Mouse (Mus musculus) midbrain, embryonic 10.5 days (tissue): ENCODE results near the gene Phyhipl. TPM values are rescaled to one million over a fixed set of nuclear protein-coding genes. Genes with fewer than 3 reads are reported as not detected.

Source experiments
- DNase-seq: peaks from one replicate; pipeline ENCODE4 v3.0.0-alpha.2; 2017; ENCODE audit warnings: low spot score
- H3K27ac ChIP-seq: fragments of 300-500 bp; sonication (generic); replicated peaks from 2 replicates; pipeline ENCODE4 v1.5.1; 2016; ENCODE audit warnings: mild to moderate bottlenecking
- H3K27me3 ChIP-seq: fragments of 300-500 bp; sonication (generic); 2 replicates; pipeline ENCODE4 v1.6.1; 2016; ENCODE audit warnings: low read depth, mild to moderate bottlenecking; ENCODE audit not compliant: poor library complexity, severe bottlenecking
- H3K36me3 ChIP-seq: fragments of 300-500 bp; sonication (generic); 2 replicates; pipeline ENCODE4 v1.6.1; 2016; ENCODE audit warnings: mild to moderate bottlenecking, moderate library complexity
- H3K4me1 ChIP-seq: fragments of 300-500 bp; sonication (generic); 2 replicates; pipeline ENCODE4 v1.6.1; 2016
- H3K4me3 ChIP-seq: fragments of 300-500 bp; sonication (generic); 2 replicates; pipeline ENCODE4 v1.5.1; 2016; ENCODE audit warnings: mild to moderate bottlenecking, moderate library complexity
- H3K9me3 ChIP-seq: fragments of 300-500 bp; sonication (generic); replicated peaks from 2 replicates; pipeline ENCODE4 v1.6.1; 2016; ENCODE audit warnings: mild to moderate bottlenecking
- WGBS: fragments of 180-500 bp; shearing (Covaris S2); methylation state at CpG from one replicate; pipeline ENCODE4 v1.1.7; 2016; 5-methylcytosine and 5-hydroxymethylcytosine counted together
- polyA plus RNA-seq: library from polyadenylated mRNA; unstranded; fragments of >200 nt; fragmentation: Nextera tagmentation; extraction: Ambion mirVana; gene quantifications from 2 replicates; pipeline ENCODE4 v1.2.1, GENCODE M21; 2016

The Phyhipl gene
- polyA plus RNA-seq, 1 experiment from 2014 or later: 19.8 TPM

DNA sequence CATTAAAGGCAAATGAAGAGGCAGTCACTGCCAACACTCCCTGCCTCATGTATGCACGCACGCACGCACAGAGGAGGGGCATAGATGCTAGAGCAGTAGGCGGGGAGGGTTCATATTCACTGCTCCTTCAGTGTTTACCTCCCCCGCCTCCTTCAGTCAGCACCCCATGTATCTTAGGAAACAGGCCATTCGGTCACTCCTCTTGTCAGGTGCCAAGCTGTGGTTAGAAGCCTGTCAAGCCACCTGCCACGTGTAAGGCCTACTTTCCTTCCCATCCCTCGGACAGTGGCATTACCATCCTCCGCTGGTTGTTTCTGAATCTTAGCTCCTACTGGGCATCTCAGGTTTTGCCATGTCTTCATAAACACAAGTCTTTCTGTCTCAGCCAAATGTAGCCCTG is 116.5 kb downstream of the Phyhipl start:
- WGBS: 94% methylated on average over 9 of the region's 9 CpGs
- Histone ChIP-seq H3K36me3 (peaks cover 59% of the 10 kb centered on the region), H3K4me1 (no peaks in the 10 kb centered on the region), H3K27ac (no peak overlapping the region), H3K4me3 (no peak overlapping the region), H3K27me3 (no peaks in the 10 kb centered on the region), H3K9me3 (no peaks in the 10 kb centered on the region)
- no peak for DNase-seq

DNA sequence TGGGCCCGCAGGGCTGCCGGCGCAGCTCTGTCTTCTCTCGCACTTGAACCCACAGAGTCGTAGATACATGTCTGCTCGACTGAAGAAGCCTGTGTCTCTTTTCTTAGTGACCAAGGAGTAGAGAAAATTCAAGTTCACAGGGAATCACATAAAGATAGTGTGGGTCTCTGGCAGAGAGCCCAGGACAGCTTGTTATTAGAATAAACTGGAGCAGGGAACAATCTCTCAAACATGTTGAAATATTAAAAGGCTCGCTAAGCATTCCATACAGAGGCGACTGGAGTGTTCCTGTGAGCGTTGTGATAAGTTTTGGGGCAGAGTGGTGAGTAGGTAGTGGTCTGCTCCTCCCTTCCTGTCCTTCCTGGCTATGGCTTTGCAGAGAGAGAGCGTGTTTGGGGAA is 118.1 kb downstream of the Phyhipl start:
- H3K36me3 ChIP-seq: peaks cover 50% of the 10 kb centered on the region

DNA sequence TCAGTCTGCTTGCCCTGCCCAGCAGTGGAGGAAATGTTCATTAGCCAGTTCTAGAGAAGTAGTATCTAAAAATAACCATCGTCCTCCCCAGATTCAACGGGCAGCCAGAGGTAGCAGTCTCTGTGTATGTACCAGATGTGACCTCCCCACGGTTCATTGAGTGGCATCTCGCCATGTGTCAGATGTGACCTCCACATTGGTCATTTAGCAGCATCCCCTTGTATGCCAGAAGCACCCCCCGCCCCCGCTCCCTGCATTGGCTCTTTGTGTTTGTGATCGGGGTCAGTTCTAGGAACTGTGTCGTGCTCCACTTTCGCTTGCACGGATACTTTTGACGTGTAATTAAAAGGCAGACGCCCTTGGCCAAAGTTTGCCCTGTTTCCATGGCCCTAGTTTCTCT is 120.4 kb downstream of the Phyhipl start:
- Histone ChIP-seq H3K27me3 (no peaks in the 10 kb centered on the region), H3K4me1 (no peaks in the 10 kb centered on the region), H3K4me3 (no peak overlapping the region), H3K9me3 (no peaks in the 10 kb centered on the region), H3K36me3 (peaks cover 46% of the 10 kb centered on the region), H3K27ac (no peak overlapping the region)
- 90% methylated on average over 12 of the region's 12 CpGs for WGBS
- DNase-seq: no peak

More for the DNA sequence above, 118.1 kb downstream of the Phyhipl start:
- WGBS: 94% methylated on average over 10 of the region's 10 CpGs
- no peaks in the 10 kb centered on the region for H3K9me3 ChIP-seq
- DNase-seq: no peak
- H3K4me1 ChIP-seq: no peaks in the 10 kb centered on the region
- no peak overlapping the region for H3K27ac ChIP-seq
- no peaks in the 10 kb centered on the region for H3K27me3 ChIP-seq
- H3K4me3 ChIP-seq: no peak overlapping the region

DNA sequence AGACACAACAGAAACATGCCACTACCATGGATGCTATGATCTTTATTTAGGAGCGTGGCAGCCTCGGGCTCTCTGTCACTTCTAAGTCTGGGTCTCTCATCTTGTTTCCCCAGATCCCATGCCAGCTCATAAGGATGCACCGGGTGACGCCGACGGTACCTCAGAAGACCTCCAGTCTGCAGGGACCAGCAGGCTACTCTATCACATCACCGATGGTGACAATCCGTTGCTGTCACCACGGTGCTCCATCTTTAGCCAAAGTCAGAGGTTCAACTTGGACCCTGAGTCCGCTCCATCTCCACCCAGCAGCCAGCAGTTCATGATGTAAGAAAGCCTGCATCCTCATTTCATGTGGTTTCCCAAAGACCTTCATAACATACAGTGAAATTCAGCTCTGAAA is 121.2 kb downstream of the Phyhipl start:
- H3K4me3 ChIP-seq: no peak overlapping the region
- 97% methylated on average over 10 of the region's 10 CpGs for WGBS
- H3K9me3 ChIP-seq: no peaks in the 10 kb centered on the region
- H3K4me1 ChIP-seq: no peaks in the 10 kb centered on the region
- DNase-seq: no peak
- peaks cover 46% of the 10 kb centered on the region for H3K36me3 ChIP-seq
- H3K27ac ChIP-seq: no peak overlapping the region
- H3K27me3 ChIP-seq: no peaks in the 10 kb centered on the region

DNA sequence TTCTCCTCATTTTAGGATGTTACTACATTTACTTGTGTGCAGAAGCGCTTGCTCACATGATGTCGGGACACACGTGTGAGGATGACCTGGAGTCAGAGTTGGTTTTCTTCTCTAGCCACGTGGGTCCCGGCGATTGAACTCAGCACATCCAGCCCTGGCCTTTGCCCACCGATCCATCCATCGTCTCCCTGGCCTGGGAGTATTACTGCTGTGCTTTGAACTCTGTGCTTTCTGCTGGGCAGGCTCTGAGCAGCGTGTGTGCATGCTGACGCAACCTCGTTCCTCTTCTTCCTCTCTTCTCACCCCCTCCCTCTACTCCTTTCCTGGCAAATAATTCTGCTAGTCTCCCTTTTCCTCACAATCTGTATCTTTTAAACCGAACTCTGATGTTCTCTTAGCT is 121.8 kb downstream of the Phyhipl start:
- WGBS: 89% methylated on average over 12 of the region's 12 CpGs
- no peak for DNase-seq
- H3K27me3 ChIP-seq: no peaks in the 10 kb centered on the region
- peaks cover 47% of the 10 kb centered on the region for H3K36me3 ChIP-seq
- H3K9me3 ChIP-seq: no peaks in the 10 kb centered on the region
- no peak overlapping the region for H3K4me3 ChIP-seq
- no peaks in the 10 kb centered on the region for H3K4me1 ChIP-seq
- H3K27ac ChIP-seq: no peak overlapping the region

DNA sequence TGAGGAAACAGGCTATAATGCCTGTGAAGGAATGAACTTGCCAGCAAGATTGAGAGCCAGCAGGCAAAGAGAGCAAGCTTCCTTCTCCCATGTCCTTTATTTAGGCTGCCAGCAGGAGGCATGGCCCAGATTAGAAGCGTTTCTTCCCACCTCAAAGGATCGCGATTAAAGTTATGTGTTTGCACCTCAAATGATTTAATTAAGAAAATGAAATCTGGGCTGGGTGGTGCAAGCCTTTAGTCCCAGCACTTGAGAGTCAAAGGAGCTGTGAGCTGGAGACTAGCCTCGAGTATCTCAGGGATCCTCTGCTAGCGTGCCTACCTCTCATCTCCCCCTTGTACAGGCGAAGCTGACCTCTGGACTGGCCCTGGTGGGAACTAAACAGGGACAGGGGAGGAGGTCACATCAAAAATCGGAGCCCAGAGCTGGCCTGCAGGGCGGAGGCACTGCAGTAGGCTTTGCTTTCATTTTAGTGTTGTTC is 122.4 kb downstream of the Phyhipl start:
- Histone ChIP-seq H3K4me1 (no peaks in the 10 kb centered on the region), H3K36me3 (peaks cover 41% of the 10 kb centered on the region), H3K4me3 (no peak overlapping the region), H3K27ac (no peak overlapping the region), H3K9me3 (no peaks in the 10 kb centered on the region), H3K27me3 (no peaks in the 10 kb centered on the region)
- DNase-seq: no peak
- 73% methylated on average over 8 of the region's 8 CpGs for WGBS

DNA sequence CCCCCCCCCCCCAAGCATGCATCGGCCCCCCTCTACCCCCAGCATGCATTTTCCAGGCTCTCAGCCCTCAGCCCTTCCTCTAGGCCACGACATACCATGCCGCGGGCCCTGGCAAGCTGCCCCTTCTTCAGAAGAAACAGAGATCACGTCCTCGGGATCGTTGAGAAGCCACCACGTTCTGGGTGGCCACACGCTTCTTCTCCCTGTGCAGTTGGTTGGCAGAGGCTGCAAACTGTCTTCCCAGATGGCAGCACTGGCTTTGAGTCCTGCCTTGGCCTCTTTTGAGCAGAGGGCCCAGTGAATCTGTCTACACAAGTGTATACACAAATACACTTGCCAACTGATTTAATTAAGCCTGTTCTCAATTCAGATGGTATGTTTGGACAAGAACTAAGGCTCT is 123.5 kb downstream of the Phyhipl start:
- H3K4me1 ChIP-seq: no peaks in the 10 kb centered on the region

DNA sequence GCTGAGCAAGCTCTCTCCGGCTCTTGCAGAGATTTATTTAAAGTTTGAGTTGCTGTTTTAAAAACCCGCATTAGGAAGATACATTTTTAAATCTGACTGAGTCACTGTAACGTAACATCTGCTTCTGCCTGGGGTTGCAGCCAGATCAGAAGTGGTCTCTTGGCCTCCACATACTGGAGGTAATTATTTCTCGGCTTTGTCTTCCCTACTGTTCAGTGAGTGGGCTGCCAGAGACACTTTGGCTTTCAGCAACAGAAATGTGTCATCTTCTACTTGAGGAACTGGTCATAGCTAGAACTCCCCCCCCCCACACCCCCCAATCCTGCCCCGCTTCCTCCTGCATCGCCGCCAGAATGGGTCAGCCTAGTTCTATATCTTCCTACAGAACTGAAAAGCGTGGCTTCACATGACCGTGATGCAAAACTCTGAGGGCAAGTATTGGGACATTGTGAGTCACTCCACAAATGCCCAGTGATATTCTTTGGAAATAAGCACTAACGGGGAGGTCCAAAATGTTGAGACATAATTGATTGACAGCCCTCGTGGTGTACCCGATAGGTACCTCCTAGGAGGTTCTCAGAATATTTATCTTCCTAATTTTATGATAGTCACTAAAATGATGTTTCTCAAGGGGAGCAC is 125.5 kb downstream of the Phyhipl start:
- Histone ChIP-seq H3K27ac (no peak overlapping the region), H3K4me1 (no peaks in the 10 kb centered on the region)
- WGBS: 93% methylated on average over 12 of the region's 12 CpGs

More for the DNA sequence above, 123.5 kb downstream of the Phyhipl start:
- H3K9me3 ChIP-seq: no peaks in the 10 kb centered on the region
- peaks cover 33% of the 10 kb centered on the region for H3K36me3 ChIP-seq
- no peaks in the 10 kb centered on the region for H3K27me3 ChIP-seq
- DNase-seq: no peak
- H3K27ac ChIP-seq: no peak overlapping the region
- no peak overlapping the region for H3K4me3 ChIP-seq
- 89% methylated on average over 9 of the region's 9 CpGs for WGBS

DNA sequence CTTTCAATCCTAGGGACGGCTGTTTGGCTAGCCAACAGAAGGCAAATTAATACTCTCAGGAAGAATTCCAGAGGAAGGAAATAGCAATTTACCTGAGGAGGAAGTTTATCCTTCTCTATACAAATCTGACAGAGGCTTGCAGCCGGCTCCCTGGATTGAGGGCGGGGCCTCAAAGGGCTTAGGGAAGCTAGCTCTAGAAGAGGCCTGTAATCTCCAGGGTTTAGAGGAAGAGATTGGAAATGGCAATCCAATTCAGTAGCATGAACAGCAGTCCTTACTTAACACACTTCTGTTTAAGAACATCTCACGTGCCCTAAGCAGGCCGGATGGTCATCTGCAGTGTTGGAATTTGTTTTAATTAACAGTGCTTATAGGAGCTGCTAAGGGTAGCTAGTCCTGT is 134.4 kb downstream of the Phyhipl start:
- DNase-seq: peak; percentile 23
- Histone ChIP-seq H3K27me3 (peaks cover 14% of the 10 kb centered on the region; the same call in 1 of the 2 replicates), H3K4me3 (peak overlapping the region; percentile 66), H3K4me1 (peaks cover 31% of the 10 kb centered on the region), H3K9me3 (no peaks in the 10 kb centered on the region; the same call in 1 of the 2 replicates), H3K27ac (0 out of 2 replicates have a peak overlapping the region, but pooled peaks have one; percentile 83), H3K36me3 (peaks cover 18% of the 10 kb centered on the region)
- 13% methylated on average over 5 of the region's 5 CpGs for WGBS

More for the DNA sequence above, 125.5 kb downstream of the Phyhipl start:
- peaks cover 19% of the 10 kb centered on the region for H3K36me3 ChIP-seq
- no peaks in the 10 kb centered on the region for H3K27me3 ChIP-seq
- H3K9me3 ChIP-seq: no peaks in the 10 kb centered on the region; the same call in 1 of the 2 replicates
- no peak for DNase-seq
- H3K4me3 ChIP-seq: no peak overlapping the region

DNA sequence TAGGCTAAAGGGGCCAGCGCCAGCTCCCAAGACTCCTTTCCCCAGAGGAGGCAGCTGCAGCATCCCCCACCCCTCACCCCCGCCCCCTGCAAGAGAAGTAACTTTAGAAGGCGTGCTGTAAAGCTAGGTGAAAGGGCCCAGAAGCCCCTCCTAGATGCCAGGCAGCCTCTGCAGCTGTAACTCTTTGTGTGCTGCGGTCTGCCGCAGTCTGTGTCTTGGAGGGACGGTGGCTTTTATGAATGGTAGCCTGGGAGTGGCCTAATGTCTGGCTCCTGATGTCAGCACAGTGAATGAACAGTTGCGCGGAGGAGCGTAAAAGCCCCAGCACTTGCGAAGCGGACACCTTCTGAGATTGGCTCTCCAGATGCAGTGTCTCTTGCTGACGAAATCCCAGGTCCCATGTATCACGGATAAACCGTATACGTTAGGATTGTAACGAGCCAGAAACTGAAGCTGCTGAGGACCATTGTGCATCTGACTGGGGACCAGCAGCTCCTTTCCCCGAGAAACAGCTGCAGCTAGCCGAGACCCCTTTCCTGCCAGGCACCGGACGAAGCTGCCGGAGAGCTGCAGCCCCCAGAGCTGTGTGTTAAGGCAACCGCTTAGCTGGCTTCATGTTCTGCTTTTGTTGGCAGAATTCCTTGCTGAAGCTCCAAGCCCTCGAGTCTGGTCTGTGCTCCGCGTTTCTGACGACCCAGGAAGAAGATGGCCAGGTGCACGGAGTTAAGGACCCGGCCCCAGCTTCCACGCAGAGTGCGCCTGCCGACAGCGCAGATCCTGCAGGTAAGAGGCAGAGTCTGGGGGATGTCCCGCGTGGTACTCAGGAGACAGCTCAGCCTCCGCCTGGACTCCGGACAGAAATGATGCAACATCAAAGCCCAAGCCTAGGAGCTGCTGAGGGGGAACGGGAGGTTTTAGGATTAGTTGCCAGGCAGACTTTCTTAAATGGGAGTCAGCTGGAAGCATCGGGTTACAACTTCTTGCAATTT is 135.3 kb downstream of the Phyhipl start:
- peak; percentile 72 for DNase-seq
- H3K4me3 ChIP-seq: peak overlapping the region; percentile 66
- H3K27me3 ChIP-seq: peaks cover 14% of the 10 kb centered on the region; the same call in 1 of the 2 replicates
- peak overlapping the region; percentile 83 for H3K27ac ChIP-seq
- no peaks in the 10 kb centered on the region; the same call in 1 of the 2 replicates for H3K9me3 ChIP-seq
- under 1% methylated on average over 38 of the region's 38 CpGs for WGBS
- H3K4me1 ChIP-seq: peaks cover 31% of the 10 kb centered on the region
- H3K36me3 ChIP-seq: peaks cover 14% of the 10 kb centered on the region

DNA sequence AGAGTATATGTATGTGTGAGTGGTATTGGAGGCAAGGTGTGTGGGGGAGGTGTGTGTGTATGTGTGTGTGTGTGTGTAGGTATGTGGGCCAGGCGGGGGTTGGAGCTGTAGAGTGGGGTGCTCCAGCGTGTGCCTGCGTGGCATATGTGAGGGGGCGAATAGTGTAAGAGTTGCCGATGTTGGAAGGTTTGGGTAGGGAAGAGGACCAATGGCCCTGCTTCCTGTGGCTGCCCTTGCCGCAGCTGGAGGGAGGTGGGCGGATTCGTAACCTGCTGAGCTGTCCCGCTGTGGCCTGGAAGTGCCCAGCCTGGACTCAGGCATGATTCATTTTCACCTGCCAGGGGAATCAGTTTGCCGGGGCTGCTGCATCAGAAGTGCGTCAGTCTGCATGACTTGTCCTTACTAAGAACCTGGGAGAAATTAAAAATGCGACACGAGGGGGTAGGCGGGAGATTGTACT is 136.1 kb downstream of the Phyhipl start:
- H3K27ac ChIP-seq: peak overlapping the region; percentile 83
- WGBS: 6% methylated on average over 14 of the region's 14 CpGs
- H3K9me3 ChIP-seq: no peaks in the 10 kb centered on the region
- peaks cover 14% of the 10 kb centered on the region; the same call in 1 of the 2 replicates for H3K27me3 ChIP-seq
- no peak for DNase-seq
- H3K4me1 ChIP-seq: peaks cover 31% of the 10 kb centered on the region
- H3K36me3 ChIP-seq: peaks cover 9% of the 10 kb centered on the region
- peak overlapping the region; percentile 66 for H3K4me3 ChIP-seq

DNA sequence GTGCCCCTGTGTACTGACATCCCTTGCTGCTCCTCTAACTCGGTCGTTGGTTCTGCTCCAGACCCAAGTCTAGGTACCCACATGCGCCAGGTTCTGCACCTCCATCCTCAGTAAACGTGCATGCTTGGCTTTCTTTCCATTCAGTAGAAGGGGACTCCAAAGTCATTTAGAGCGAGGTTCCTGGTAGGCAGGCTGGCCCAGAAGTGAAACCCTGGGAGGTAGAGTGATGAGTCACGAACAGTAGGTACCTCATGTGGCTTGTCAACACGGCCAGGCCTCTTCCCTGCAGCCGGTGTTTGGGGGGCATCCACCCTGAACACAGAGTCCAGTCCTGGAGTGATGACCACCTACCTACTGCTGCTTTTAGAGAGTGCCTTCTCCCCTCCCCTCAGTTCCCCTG is 139.1 kb downstream of the Phyhipl start:
- Histone ChIP-seq H3K4me3 (no peak overlapping the region), H3K27me3 (peaks cover 11% of the 10 kb centered on the region; the same call in 1 of the 2 replicates), H3K9me3 (no peaks in the 10 kb centered on the region), H3K27ac (no peak overlapping the region), H3K36me3 (no peaks in the 10 kb centered on the region), H3K4me1 (peaks cover 28% of the 10 kb centered on the region)
- no peak for DNase-seq
- WGBS: 94% methylated on average over 8 of the region's 8 CpGs
